Mouse (Mus musculus): ENCODE results near the gene Ska3. TPM values are rescaled to one million over a fixed set of nuclear protein-coding genes. Genes with fewer than 3 reads are reported as not detected.
A peak's percentile ranks its signal among the peaks of the same experiment; 100 is the strongest.
"Not testable (repeated sequence)": the region's sequence is repeated elsewhere in the genome, so short reads cannot be mapped to it uniquely, and the experiment has no call there.

Gene Ska3
- polyA plus RNA-seq (2016; fragmentation: Nextera tagmentation; extraction: Ambion mirVana): 65.9 and 66.4 TPM in 2 replicates

DNA sequence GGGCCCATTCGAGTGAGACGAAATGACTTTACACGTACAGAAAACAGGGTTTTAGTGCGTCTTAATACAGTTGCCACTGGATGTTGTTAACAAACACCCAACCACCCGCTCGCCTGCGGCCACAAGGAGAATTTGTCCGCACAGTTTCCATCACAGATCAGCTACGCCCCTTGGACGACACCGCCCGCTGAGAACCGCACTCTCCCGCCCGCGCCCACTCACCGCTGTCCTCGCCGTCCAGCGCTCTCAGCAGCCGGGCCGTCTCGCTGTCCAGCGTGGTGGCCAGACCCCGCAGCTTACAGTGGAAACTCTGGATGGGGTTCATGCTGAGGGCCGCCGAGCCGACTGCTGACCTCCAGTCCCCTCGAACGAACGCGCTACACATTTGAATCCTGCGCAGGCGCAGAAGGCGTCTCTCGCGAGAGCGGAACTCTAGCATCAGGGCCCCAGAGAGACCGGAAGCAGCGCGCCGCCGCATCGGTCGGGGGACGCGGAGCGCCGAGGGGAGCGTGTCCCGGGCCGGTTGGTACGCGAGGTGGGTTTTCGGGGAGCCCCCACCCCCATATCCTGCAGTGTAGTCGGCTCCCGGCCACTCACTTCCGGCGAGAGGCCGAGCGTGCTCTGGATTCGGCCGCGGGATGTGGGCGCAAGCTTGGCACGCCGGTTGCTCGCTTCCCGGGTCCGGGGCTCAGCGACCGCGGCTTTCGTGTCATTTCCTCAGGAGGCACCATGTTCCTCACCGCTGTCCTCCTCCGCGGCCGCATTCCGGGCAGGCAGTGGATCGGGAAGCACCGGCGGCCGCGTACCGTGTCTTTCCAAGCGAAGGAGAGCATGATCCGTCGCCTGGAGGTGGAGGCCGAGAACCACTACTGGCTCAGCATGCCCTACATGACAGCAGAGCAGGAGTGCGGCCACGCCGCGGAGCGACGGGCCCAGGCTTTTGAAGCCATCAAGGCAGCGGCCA is at the start of gene Ska3, which contains the start of gene Mrpl57:
Gene Ska3 (minus strand): TSS at position 398 of the 964 bp plus-strand sequence.
Gene Mrpl57 (plus strand): TSS at position 447 of the 964 bp plus-strand sequence.
- Histone ChIP-seq H3K36me3 (peaks cover 37% of the 10 kb centered on the region), H3K4me3 (peak within 1 kb of the TSS; percentile 84), H3K9me3 (replicated peaks) (no peaks in the 10 kb centered on the region), H3K27ac (peak within 1 kb of the TSS; percentile 97), H3K4me1 (peaks cover 22% of the 10 kb centered on the region), H3K27me3 (ENCODE audit: low read depth, poor library complexity, severe bottlenecking) (no peaks in the 10 kb centered on the region)
- DNase-seq (ENCODE audit: low spot score): peak; percentile 97
- WGBS: under 1% methylated on average over 96 of the region's 96 CpGs

- Histone ChIP-seq H3K27me3 (ENCODE audit: low read depth, poor library complexity, severe bottlenecking) (no peaks in the 10 kb centered on the region), H3K36me3 (peaks cover 73% of the 10 kb centered on the region), H3K4me1 (no peaks in the 10 kb centered on the region), H3K4me3 (no peak overlapping the region), H3K27ac (no peak overlapping the region), H3K9me3 (replicated peaks) (no peaks in the 10 kb centered on the region)
- WGBS: 96% methylated on average over 3 of the region's 3 CpGs
- no peak for DNase-seq (ENCODE audit: low spot score)
These were observed 40.8 kb upstream of the Ska3 start for GRCm38 (mm10) chr14:57866676-57867276.

DNA sequence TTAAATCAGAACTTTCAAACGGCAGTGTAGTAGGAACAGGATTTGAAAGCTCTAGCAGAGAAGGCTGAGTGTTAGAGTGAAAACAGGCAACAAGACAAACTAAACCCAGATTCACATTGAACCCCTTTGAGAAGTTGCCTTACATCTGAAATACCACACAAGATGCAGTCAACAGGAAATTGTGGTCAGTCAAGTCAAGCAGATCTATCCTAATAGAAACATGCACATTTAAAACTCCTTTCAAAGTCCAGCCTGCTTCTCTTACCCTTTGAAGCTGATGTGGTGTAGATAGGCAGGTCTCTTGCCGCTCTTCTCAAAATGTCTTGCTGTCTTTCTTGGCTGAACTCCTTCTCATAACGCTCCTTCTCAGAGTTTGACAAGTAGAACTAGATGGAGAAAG is 39.3 kb upstream of the Ska3 start:
- 95% methylated on average over 3 of the region's 3 CpGs for WGBS
- Histone ChIP-seq H3K4me3 (no peak overlapping the region), H3K27me3 (ENCODE audit: low read depth, poor library complexity, severe bottlenecking) (no peaks in the 10 kb centered on the region), H3K36me3 (peaks cover 79% of the 10 kb centered on the region), H3K4me1 (no peaks in the 10 kb centered on the region), H3K27ac (no peak overlapping the region), H3K9me3 (replicated peaks) (no peaks in the 10 kb centered on the region)
- no peak for DNase-seq (ENCODE audit: low spot score)

DNA sequence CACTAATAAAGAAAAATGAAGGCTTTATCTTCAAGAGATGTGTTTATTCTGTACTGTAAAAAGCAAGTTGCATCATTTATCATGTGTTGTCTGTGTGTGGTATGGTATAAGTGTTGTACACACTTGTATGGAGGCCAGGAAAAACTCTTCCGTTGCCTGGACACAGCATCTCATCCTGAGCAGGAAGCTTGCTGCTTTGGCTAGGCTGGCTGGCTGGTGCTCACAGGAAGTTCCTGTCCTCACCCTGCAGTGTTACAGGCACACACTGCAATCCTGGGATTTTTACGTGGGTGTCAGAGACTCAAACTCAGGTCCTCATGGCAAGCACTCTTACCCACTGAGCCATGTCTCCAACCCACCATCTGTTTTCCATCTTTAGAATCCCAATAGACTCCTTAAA is 37.1 kb upstream of the Ska3 start:
- peaks cover 79% of the 10 kb centered on the region for H3K36me3 ChIP-seq
- no peak overlapping the region for H3K4me3 ChIP-seq
- 72% methylated on average over 2 of the region's 2 CpGs for WGBS
- H3K27ac ChIP-seq: no peak overlapping the region
- no peak for DNase-seq (ENCODE audit: low spot score)
- no peaks in the 10 kb centered on the region for H3K9me3 ChIP-seq (replicated peaks)
- H3K27me3 ChIP-seq (ENCODE audit: low read depth, poor library complexity, severe bottlenecking): no peaks in the 10 kb centered on the region
- H3K4me1 ChIP-seq: no peaks in the 10 kb centered on the region

DNA sequence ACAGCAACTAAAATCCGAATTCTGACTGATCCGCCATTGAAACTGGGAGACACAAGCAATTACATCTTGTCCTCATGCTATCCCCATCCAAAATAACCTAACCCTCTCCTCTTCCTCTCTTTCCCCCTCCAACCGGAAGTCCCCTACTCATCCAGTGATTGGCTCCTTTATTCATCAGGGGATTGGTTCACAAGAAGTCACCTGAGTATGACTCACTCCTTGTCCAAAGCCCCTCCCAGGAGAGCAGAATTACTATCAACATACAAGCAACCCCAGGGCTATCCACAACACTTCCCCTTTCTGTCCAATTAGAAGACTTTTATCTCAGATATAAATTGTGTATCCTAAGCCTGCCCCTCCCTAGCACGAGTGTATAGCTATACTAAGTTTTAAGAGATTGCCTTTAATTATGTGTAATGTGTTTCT is 36.0 kb upstream of the Ska3 start:
- H3K36me3 ChIP-seq: peaks cover 82% of the 10 kb centered on the region
- WGBS: 92% methylated on average over 4 of the region's 4 CpGs

GRCm38 (mm10) chr14:57859520-57859919 is 33.5 kb upstream of the Ska3 start:
- Histone ChIP-seq H3K9me3 (replicated peaks) (no peaks in the 10 kb centered on the region), H3K36me3 (peaks cover 78% of the 10 kb centered on the region), H3K4me3 (no peak overlapping the region), H3K27me3 (ENCODE audit: low read depth, poor library complexity, severe bottlenecking) (no peaks in the 10 kb centered on the region), H3K4me1 (no peaks in the 10 kb centered on the region), H3K27ac (no peak overlapping the region)
- no peak for DNase-seq (ENCODE audit: low spot score)

More for the DNA sequence above, 36.0 kb upstream of the Ska3 start:
- H3K4me3 ChIP-seq: no peak overlapping the region
- no peak for DNase-seq (ENCODE audit: low spot score)
- H3K9me3 ChIP-seq (replicated peaks): no peaks in the 10 kb centered on the region
- H3K4me1 ChIP-seq: no peaks in the 10 kb centered on the region
- H3K27ac ChIP-seq: no peak overlapping the region
- H3K27me3 ChIP-seq (ENCODE audit: low read depth, poor library complexity, severe bottlenecking): no peaks in the 10 kb centered on the region

GRCm38 (mm10) chr14:57858601-57859000 is 32.6 kb upstream of the Ska3 start:
- no peaks in the 10 kb centered on the region for H3K4me1 ChIP-seq
- no peaks in the 10 kb centered on the region for H3K9me3 ChIP-seq (replicated peaks)
- DNase-seq (ENCODE audit: low spot score): no peak
- peaks cover 69% of the 10 kb centered on the region for H3K36me3 ChIP-seq
- no peak overlapping the region for H3K27ac ChIP-seq
- H3K27me3 ChIP-seq (ENCODE audit: low read depth, poor library complexity, severe bottlenecking): no peaks in the 10 kb centered on the region
- H3K4me3 ChIP-seq: no peak overlapping the region
- 94% methylated on average over 2 of the region's 2 CpGs for WGBS

GRCm38 (mm10) chr14:57856037-57856436 is 30.1 kb upstream of the Ska3 start:
- not testable (repeated sequence) for H3K27ac ChIP-seq; DNase-seq (ENCODE audit: low spot score)
- peaks cover 62% of the 10 kb centered on the region for H3K36me3 ChIP-seq

GRCm38 (mm10) chr14:57852961-57853360 is 27.0 kb upstream of the Ska3 start:
- WGBS: 93% methylated on average over 2 of the region's 2 CpGs
- Histone ChIP-seq H3K36me3 (peaks cover 57% of the 10 kb centered on the region), H3K27ac (no peak overlapping the region)

More at GRCm38 (mm10) chr14:57856037-57856436, 30.1 kb upstream of the Ska3 start:
- not testable (repeated sequence) for H3K27me3 ChIP-seq (ENCODE audit: low read depth, poor library complexity, severe bottlenecking); H3K9me3 ChIP-seq (replicated peaks); H3K4me1 ChIP-seq; H3K4me3 ChIP-seq

DNA sequence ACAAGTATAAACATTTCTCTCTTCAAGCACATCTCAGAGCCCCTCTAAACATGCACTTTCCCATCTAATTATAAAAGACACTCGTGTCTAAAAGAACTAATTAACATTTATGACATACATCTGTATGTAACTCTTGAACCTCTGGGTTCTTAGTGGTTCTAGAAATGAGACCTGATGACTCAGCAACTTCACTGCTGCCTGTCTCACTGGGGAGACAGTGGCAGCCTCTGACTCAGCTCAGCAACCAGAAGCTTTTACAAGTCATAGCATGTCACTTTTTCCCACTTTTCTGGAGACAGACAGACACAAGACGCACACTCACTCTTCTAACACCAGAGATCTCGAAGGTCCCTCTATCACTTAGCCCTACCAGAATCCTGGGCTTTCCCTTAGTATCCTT is 24.3 kb upstream of the Ska3 start:
- no peak for DNase-seq (ENCODE audit: low spot score)
- H3K4me1 ChIP-seq: no peaks in the 10 kb centered on the region
- H3K36me3 ChIP-seq: peaks cover 56% of the 10 kb centered on the region
- no peak overlapping the region for H3K4me3 ChIP-seq
- 91% methylated on average over 3 of the region's 3 CpGs for WGBS
- H3K9me3 ChIP-seq (replicated peaks): no peaks in the 10 kb centered on the region
- H3K27ac ChIP-seq: no peak overlapping the region
- H3K27me3 ChIP-seq (ENCODE audit: low read depth, poor library complexity, severe bottlenecking): no peaks in the 10 kb centered on the region

More at GRCm38 (mm10) chr14:57852961-57853360, 27.0 kb upstream of the Ska3 start:
- no peaks in the 10 kb centered on the region for H3K27me3 ChIP-seq (ENCODE audit: low read depth, poor library complexity, severe bottlenecking)
- no peak overlapping the region for H3K4me3 ChIP-seq
- H3K4me1 ChIP-seq: no peaks in the 10 kb centered on the region
- no peaks in the 10 kb centered on the region for H3K9me3 ChIP-seq (replicated peaks)
- DNase-seq (ENCODE audit: low spot score): no peak

- H3K9me3 ChIP-seq (replicated peaks): no peaks in the 10 kb centered on the region
- 99% methylated on average over 2 of the region's 2 CpGs for WGBS
- H3K36me3 ChIP-seq: peaks cover 70% of the 10 kb centered on the region
- no peaks in the 10 kb centered on the region for H3K27me3 ChIP-seq (ENCODE audit: low read depth, poor library complexity, severe bottlenecking)
- H3K27ac ChIP-seq: no peak overlapping the region
- DNase-seq (ENCODE audit: low spot score): no peak
- no peaks in the 10 kb centered on the region for H3K4me1 ChIP-seq
- no peak overlapping the region for H3K4me3 ChIP-seq
These were observed 22.7 kb upstream of the Ska3 start for GRCm38 (mm10) chr14:57848646-57849045.

- not testable (repeated sequence) for H3K4me1 ChIP-seq; H3K27me3 ChIP-seq (ENCODE audit: low read depth, poor library complexity, severe bottlenecking); H3K9me3 ChIP-seq (replicated peaks); H3K27ac ChIP-seq; H3K4me3 ChIP-seq; DNase-seq (ENCODE audit: low spot score)
- H3K36me3 ChIP-seq: peaks cover 66% of the 10 kb centered on the region
- WGBS: 84% methylated on average over 5 of the region's 5 CpGs
These were observed 22.1 kb upstream of the Ska3 start for GRCm38 (mm10) chr14:57848061-57848460.

DNA sequence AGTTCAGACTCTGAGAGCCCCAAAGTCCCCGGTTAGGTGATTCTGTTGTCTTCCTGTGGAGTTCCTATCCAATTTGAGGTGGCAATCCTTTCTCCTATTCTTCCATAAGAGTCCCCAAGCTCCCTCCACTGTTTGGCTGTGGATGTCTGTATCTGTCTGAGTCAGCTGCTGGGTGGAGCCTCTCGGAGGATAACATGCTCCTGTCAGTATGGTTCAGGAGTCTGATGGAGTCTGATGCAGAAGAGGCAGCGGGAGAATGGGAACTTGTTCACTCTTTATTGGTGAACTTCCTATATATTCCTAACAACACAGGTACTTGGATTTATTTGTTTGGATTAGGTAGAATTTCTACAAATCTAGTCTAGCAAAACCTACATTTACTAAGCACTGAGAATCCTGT is 18.6 kb upstream of the Ska3 start:
- H3K36me3 ChIP-seq: peaks cover 80% of the 10 kb centered on the region

More for the DNA sequence above, 18.6 kb upstream of the Ska3 start:
- no peaks in the 10 kb centered on the region for H3K9me3 ChIP-seq (replicated peaks)
- H3K27me3 ChIP-seq (ENCODE audit: low read depth, poor library complexity, severe bottlenecking): no peaks in the 10 kb centered on the region
- H3K27ac ChIP-seq: no peak overlapping the region
- H3K4me3 ChIP-seq: no peak overlapping the region
- DNase-seq (ENCODE audit: low spot score): no peak
- no peaks in the 10 kb centered on the region for H3K4me1 ChIP-seq
- WGBS: 90% methylated on average over 3 of the region's 3 CpGs

All from limb, embryonic 10.5 days (tissue).